Mouse (Mus musculus): ENCODE results near the gene Eif2b1.

GRCm38 (mm10) chr5:124552094-124552472, 26.8 kb downstream of the Eif2b1 start:
- TF ChIP-seq POLR2A (IDR thresholded peaks at IDR 0.05; ENCODE audit: extremely low read depth, insufficient read depth, low read length) = no peak
- no peak for TF ChIP-seq CTCF (IDR thresholded peaks at IDR 0.05; ENCODE audit: extremely low read depth, insufficient read depth, low read length)

Data from cortical plate, adult 2 months (tissue).